Mouse (Mus musculus) MEL-GATA-1-ER (cell line): ENCODE measurements around the gene Krtap14.

Experiments used
- DNase-seq: peaks from one replicate; pipeline ENCODE4 v3.0.0-alpha.2; 2012; ENCODE audit warnings: low read depth; ENCODE audit errors: extremely low read depth

Gene Krtap14

GRCm38 (mm10) chr16:88826095-88826652 is at the start of gene Krtap14:
Gene Krtap14, minus strand, starts transcription at chr16:88826145.
- DNase-seq = no peak

GRCm38 (mm10) chr16:88874169-88874568 is 48.2 kb upstream of the Krtap14 start, which contains the start of gene Krtap19-2:
Gene Krtap19-2, minus strand, starts transcription at chr16:88874269.
- no peak for DNase-seq

- DNase-seq = no peak
These were observed 43.4 kb upstream of the Krtap14 start, which contains the start of gene Krtap19-1 for GRCm38 (mm10) chr16:88869311-88869710. Gene Krtap19-1, minus strand, starts transcription at chr16:88869411.

- no peak for DNase-seq
These were observed 39.0 kb upstream of the Krtap14 start for GRCm38 (mm10) chr16:88864887-88865407.

- peak; percentile 0 for DNase-seq
These were observed 25.5 kb upstream of the Krtap14 start for GRCm38 (mm10) chr16:88851450-88851849.

- no peak for DNase-seq
These were observed 22.6 kb upstream of the Krtap14 start for GRCm38 (mm10) chr16:88848558-88848957.

- DNase-seq = no peak
These were observed 21.4 kb upstream of the Krtap14 start for GRCm38 (mm10) chr16:88847363-88847762.

GRCm38 (mm10) chr16:88826978-88827377 is 1.0 kb upstream of the Krtap14 start:
- DNase-seq = no peak

- DNase-seq = peak; percentile 1
These were observed 2.2 kb downstream of the Krtap14 start for GRCm38 (mm10) chr16:88823736-88824135.

GRCm38 (mm10) chr16:88820066-88820465 is 5.9 kb downstream of the Krtap14 start, which contains the start of gene Krtap15:
Gene Krtap15, plus strand, starts transcription at chr16:88820215.
- DNase-seq = no peak

GRCm38 (mm10) chr16:88811827-88812226 is 14.1 kb downstream of the Krtap14 start, which contains the start of gene Gm20741:
Gene Gm20741, minus strand, starts transcription at chr16:88812220.
- no peak for DNase-seq

GRCm38 (mm10) chr16:88786786-88787185 is 39.2 kb downstream of the Krtap14 start:
- no peak for DNase-seq

- DNase-seq = no peak
These were observed 48.3 kb downstream of the Krtap14 start, which contains the start of gene Gm5965 for GRCm38 (mm10) chr16:88777596-88777995. Gene Gm5965, plus strand, starts transcription at chr16:88777896.

GRCm38 (mm10) chr16:88774106-88774505 is 51.8 kb downstream of the Krtap14 start, which contains the start of gene 2310057N15Rik:
Gene 2310057N15Rik, minus strand, starts transcription at chr16:88774206.
- no peak for DNase-seq
